Mouse (Mus musculus): ENCODE measurements at regions not wholly inside any gene's neighbourhood (a gene's known extent, or its start where the extent isn't known, plus 50 kb on each side); places are given as distances from the start of the nearest gene placed in this dataset.

DNA sequence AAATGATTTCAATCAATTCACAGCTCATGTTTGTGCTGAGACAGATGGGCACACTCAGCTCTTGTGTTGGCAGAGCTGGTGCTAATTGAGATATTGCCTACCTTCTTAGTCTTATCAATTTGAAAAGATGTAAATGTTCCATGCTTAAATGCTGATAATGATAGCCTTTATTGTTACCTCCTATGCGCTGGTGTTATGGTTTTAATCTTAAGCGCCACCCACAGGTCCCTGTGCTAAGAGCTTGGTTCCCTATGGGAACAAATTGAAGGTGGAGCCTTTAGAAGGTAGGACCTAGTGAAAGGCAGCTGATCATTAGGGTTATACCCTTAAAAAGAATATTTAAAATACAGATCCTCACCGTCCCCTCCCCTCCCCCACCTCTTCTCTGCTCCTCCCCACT lies 146.5 kb upstream of the Plcz1 start:
- DNase-seq (ENCODE audit: extremely low spot score, low read depth, low spot score): no peak

DNA sequence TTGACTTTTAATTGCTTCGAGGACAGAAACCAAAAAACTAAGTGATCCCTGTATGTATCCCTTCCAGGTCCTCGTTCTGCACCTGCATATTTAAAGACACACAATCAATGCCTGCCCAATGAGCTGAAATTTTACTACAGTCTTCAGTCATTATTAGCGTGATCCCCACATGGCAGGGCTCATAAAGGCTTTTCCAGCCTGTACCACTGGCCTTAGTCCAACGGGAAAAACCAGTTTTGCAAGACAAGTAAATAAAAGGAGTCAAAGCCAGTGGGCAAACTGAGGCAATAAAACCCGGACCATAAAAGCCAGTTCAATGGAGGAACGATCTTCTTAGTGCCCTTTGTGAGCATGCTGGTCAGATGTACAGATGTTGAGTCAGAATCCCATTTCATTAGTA lies 145.8 kb upstream of the Plcz1 start:
- no peak for DNase-seq (ENCODE audit: extremely low spot score, low read depth, low spot score)

DNA sequence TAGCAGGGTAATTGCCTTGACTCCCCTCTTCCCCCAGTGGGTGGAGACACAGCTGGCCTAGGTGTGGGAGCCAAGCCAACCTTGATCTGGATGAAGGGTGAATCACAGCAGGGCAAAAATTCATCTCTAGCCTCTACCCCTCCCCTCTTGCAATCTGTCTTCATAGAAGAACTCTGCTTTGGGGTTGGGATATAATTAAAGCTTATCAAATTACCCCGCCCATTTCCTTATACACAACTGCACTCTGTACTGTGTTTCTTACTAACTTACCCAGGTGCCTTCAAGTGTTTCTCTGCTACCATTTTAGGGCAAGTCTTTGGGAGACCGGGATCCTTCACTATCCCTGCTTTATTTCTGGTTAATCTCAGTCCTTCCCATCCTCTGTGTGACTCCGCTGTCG lies 138.7 kb upstream of the Plcz1 start:
- no peak for DNase-seq (ENCODE audit: extremely low spot score, low read depth, low spot score)

DNA sequence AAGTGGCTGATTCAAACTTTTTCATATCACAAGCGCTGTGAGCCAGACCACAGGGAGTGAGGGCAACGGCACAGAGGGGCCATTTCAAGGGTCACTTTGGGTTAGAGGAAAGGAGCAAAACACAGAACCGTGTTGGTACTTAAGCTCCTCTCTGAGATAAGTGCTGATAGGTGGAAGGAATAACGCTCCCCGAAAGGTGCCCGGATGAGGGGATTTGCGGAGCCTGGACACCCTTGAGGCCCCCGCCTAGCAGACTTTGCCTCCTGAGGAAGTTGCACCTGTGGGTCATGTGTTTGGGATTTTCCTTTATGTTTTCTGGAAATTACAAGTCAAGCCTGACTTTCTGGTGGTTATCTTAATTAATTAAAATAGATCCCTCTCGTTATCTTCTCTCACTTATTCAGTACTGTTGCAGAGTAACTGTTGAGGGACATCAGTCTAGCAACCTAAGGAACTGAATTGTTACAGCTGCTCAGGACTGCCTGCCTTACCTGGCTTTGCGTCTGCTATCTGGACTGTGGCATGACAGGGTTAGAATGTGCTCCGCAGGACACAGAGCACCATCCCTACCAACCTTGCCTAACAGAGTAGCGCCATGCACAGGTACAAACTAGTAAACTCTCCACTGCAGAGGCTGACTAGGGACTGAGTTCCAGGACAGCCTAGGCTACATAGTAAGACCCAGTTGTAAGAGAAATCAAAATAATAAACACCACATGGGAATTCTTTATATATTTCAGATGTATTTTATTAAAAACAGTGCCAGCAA lies 137.4 kb upstream of the Plcz1 start:
- DNase-seq (ENCODE audit: extremely low spot score, low read depth, low spot score): no peak

DNA sequence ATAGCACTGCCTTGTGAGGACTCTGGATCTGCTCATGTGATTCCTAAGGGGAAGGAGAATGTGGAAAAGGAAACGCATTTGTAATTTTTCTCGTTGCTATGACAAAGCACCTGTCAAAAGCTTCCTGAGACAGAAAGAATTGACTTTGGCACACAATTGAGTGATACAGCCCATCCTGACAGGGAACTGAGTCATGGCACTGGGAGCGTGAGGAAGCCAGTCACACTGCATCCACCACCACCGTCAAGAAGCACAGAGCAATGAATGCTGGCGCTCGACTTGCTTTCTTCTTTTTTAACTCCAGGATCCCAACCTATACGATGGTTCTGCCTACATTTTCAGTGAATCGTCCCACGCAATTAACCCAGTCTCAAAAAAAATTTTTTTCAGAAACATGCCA lies 131.5 kb upstream of the Plcz1 start:
- no peak for DNase-seq (ENCODE audit: extremely low spot score, low read depth, low spot score)

DNA sequence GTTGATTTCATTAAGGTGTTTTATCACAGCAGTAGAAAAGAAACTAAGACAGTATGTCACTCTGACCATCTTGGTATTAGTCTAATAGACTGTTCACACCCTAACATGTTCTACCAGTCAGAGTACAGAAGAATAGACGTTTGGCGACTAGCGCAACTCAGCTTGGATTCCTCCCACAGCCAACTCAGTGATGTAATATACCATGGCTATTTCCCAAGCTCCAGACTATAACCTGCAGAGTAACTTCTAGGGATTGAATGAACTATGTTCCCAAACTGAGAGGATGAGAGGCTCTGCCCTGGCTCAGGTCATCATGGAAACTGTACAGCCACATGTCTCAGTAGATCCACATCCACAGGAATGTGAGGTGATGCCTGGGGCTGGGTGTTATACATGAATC lies 128.6 kb upstream of the Plcz1 start:
- no peak for DNase-seq (ENCODE audit: extremely low spot score, low read depth, low spot score)

DNA sequence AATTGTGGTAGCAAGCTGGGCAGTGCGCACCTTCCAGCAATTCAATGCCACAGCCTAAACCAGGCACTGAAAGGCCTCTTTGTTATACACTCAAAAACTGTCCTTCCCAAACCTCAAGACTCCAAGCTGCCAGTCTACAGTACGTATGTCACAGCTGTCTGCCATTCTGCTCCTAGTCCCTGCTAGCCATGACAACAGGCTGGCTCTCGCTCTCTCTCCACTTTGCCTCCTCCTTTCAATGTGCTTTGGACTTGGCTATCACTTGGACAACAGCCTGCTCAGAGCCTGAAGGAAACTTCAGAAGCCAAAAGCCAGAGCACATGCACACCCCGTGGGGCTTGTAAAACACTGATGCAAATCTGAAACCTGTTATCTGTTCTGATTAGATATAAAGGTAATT lies 125.9 kb upstream of the Plcz1 start:
- DNase-seq (ENCODE audit: extremely low spot score, low read depth, low spot score): no peak

DNA sequence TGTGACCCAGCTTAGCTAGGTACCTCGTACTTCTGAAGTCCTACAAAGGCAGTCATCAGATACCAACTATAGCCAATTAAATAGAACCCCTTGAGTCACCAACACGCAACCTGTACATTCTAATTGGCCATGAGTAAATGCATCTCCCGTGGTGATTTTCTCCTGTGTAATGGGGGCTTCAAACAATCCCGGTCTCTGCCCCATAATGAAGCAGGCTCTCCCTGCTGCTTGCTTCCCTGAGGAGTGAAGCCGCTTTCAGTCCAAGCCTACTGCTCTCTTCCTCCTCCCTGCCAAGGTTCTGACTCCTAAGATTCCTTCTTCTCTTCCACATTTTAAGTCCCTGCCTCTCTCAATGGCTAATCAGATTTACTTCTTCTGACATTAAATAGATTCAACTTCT lies 121.5 kb upstream of the Plcz1 start:
- DNase-seq (ENCODE audit: extremely low spot score, low read depth, low spot score): no peak

DNA sequence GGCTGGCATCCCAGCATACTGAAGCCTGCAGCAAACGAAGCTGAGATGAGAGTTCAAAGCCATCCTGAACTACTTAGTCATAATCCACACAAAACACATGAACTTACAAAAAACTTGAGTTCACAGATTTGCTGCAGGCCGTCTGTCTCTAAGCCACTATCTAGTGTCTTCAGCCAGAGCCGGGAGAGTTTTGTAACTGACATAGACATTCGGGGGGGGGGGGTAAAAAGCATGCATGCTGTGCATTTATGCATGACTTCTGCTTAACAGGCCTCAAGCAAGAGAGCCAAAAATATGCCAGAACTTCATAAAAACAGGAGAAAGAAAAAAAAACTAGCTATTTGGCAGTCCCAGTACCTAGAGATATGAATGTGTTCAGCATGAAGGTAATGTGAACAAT lies 120.2 kb upstream of the Plcz1 start:
- no peak for DNase-seq (ENCODE audit: extremely low spot score, low read depth, low spot score)

DNA sequence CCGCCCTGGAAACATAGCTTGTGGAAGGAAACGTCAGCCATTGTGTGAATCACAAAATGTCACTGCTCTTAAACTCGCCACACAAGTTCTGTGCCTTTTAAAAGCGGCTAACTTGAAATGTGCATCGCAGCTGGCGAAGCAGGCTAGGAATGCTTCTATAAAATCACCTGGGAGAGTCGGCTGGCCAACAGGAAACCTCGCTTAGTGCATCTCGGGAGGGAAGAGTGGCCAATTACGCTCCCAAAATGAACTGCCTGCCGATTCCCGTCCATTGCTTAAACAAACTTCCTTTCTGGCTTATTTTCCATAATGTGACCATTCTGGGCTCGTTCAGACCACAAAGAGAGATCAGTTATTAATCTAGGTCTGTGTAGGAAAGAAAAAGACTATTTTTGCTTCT lies 119.7 kb upstream of the Plcz1 start:
- no peak for DNase-seq (ENCODE audit: extremely low spot score, low read depth, low spot score)

DNA sequence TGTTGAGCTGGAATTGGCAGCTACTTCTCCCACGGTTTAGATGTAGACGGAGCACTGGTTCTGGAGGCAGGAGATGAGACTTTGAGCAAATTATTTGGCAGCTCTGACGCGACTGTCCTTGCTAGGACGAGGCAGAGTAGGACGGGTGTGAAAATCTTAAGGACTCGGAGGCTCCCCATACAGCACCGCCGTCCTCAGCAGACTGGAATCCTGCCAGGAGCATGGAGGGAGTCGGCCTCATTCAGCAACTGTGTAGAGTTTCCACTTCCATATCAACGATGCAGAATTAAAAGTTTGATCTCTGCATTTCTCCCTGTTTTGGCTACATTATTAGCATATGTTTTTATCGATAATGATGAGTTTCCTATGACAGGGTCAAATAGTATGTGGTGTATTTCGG lies 117.7 kb upstream of the Plcz1 start:
- no peak for DNase-seq (ENCODE audit: extremely low spot score, low read depth, low spot score)

DNA sequence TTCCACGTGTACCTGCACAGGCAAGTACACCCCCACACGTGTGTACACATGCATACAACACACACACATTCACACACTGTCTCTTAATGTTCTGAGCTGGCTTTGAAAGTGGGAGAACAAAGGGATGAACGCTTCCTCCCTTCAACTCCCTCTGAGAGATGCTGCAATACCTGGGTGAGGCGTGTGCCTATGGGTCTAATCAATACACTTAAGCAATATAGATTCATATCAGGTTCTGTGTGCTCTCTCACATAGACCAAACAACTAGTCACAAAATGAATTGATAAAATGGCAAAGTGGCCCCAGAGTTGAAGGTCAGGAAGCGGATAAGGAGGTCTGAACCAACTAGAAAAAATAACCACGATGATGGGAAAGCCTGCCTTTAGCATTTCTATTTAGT lies 116.1 kb upstream of the Plcz1 start:
- DNase-seq (ENCODE audit: extremely low spot score, low read depth, low spot score): no peak

DNA sequence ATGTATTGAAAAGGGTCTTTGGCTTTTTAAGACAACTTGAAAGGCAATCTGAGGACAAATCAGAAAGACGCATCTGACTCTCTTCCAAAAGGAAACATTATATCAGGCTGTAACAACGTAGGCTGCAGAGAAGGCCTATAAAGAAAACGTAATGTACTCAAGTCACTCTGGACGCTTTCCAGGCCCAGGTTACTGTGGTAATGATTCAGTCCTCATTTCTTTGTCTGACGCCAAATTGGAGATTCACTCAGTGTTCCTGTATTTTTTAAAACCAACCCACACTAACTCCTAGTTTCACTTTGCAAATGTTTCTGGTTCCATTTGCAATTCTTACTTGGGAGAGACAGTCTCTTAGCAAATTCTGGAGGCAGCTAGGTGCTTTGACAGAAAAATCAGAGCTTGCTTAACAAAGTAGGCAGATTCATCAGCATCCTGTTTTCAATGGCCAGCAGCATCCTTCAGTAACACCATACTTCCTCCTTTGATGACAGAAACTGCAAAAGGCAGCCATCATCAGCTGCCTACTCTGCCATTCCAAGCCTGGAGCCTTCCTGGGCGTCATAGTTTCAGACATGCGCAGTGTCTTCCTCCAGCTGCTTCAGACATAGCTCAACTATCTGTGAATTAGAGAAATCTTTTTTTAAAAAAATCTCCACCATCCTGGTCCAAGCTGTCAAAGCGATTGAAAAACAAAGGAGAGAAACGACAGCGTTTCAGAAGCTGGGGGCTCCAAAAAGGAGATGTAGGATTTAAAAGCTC lies 111.3 kb upstream of the Plcz1 start:
- DNase-seq (ENCODE audit: extremely low spot score, low read depth, low spot score): no peak

DNA sequence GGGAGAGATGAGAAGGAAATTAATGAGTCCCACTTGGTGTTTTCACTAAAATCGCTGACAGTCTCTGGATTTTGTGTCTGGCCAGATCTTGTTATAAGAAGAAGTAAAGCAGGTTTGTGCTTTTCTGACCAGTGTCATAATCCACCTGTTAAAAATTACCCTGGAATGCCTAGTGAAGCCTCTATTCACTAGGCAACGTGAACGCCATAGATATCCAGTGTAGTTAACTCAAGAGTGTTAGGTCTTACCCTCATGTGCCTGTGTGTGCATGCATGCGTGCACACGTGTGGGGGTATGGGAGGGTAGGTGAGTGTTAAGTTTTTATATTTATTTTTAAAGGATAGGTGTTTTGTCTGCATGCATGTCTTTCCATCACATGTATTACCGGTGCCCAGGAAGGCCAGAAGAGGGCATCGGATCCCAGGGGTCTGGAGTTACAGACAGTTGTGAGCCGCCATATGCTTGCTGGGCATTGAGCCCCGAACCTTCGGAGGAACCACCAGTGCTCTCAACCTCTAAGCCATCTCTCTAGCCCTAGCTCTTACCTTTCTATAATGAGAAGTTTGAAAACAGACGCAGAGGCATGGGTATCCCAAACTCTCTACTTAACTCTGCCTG lies 107.5 kb upstream of the Plcz1 start:
- DNase-seq (ENCODE audit: extremely low spot score, low read depth, low spot score): no peak

DNA sequence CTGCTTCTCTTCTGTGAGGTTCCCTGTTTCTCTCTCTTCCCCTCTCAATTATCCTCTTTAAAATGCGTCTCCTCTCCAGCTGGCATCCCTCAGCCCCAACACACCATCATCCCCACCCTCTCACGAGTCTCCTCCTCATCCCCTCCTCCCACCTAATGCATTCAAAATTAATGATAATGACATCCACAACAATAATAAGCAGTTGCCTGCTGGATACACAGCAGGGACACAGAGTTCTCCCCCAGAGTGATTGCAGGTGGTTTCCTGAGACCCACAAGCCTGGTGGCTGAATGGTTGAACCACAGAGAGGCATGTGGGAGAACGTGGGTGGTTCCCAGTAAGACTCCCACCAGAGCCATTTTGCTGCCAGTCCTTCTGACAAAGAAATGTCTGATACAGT lies 106.9 kb upstream of the Plcz1 start:
- DNase-seq (ENCODE audit: extremely low spot score, low read depth, low spot score): no peak

DNA sequence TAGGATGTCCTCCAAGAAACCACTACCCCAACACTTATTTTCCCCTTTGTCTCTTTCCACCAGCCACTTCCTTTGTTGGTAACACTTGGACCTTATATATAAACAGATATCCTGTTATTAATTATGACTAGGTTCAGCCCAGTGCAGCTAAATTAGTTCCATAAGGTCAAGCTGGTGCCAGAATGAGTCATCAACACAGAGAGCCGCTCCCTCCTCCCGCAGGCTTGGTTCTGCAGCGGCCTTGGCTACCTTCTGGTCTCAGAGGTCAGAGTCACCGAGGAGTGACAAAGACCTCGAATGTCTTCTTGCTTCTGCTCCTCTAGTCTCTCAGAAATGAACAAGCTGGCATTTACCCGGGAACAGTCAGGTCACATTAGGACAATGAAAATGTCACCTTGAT lies 106.5 kb upstream of the Plcz1 start:
- peak; percentile 14 for DNase-seq (ENCODE audit: extremely low spot score, low read depth, low spot score)

DNA sequence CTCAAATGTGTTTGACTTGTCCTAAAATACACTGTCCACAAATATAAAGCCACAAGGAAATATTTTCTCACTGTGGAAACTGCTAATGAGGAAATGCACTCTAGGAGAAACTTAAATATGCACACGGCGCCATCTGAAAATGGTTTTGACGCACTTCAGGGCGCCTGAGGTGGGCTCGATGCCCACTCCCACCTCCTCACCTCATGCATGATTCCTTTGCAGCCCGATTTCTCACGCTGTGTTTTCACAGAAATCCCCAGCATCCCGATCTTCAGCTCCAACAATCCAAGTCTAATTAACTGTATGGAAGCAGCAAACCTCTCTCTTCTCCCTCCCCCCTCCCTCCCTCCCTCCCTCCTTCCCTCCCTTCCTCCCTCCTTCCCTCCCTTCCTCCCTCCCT lies 92.5 kb upstream of the Plcz1 start:
- DNase-seq (ENCODE audit: extremely low spot score, low read depth, low spot score): no peak

DNA sequence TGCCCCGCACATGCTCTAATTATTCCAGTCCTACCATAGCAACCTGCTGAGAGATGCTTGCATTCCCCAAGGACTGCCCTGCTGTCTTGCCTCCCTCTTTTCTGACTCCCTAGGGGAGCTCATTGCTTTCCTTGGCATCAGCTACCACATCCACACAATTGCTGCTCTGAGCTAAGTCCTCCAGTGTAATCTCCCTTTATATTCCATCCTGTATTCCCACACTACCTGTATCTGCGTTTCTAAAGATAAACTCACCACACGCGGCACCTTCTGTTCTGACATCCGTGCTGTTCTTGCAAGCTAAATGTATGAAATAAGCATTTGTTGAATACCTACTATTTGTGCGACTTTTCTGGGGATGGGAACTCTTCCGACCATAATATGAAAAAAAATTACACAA lies 85.4 kb upstream of the Plcz1 start:
- DNase-seq (ENCODE audit: extremely low spot score, low read depth, low spot score): no peak

DNA sequence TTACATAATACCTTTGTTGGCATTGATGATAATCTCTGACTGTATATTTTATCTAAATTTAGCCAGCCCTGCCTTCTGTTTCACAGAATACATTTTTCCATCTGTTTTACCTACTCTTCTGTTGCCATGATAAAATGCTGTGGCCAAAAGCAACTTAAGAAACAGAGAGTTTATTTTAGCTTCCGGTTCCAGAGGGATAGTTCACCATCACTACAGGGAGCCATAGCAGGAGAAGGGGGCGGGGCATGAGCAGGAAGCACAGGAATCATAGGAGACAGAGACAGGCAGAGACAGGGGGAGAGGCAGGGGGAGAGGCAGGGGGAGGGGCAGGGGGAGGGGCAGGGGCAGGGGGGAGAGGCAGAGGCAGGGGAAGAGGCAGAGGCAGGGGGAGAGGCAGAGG lies 72.8 kb upstream of the Plcz1 start:
- no peak for DNase-seq (ENCODE audit: extremely low spot score, low read depth, low spot score)

DNA sequence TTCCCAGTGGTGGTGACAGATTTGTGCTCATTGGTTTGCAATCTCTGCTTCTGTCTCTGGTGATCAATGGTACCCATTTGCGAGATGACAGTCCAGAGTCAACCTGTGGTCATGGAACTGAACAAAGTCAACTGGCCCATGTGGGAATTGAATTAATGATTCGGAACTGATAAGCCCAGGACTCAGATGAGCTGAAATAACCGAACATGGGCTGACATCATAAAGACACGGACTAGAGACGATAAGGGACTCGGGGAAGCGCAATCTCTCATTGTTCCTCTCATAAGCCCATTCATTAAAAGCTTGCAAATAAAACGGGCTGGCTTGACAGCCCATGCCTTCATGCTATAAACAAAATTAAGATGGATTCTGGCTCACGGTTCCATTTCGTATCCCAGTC lies 70.8 kb upstream of the Plcz1 start:
- no peak for DNase-seq (ENCODE audit: extremely low spot score, low read depth, low spot score)

DNA sequence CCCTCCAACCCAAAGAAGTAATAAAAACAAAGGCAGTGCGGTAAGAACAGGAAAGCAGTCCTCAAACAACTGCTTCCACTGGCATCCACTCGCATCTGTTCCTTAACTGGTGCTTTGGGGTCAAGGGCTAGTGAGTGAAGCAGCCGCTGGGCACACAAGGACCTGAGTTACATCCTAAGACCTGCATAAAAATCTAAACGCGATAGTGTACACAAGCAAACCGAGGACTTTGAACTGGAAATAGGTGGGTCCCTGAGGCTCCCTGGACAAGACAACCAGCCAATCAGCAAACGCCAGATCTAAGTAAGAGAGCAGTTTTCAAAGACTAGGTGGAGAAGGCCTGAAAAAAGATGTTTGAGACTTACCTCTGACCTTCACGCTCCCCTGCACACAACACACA lies 66.8 kb upstream of the Plcz1 start:
- no peak for DNase-seq (ENCODE audit: extremely low spot score, low read depth, low spot score)

DNA sequence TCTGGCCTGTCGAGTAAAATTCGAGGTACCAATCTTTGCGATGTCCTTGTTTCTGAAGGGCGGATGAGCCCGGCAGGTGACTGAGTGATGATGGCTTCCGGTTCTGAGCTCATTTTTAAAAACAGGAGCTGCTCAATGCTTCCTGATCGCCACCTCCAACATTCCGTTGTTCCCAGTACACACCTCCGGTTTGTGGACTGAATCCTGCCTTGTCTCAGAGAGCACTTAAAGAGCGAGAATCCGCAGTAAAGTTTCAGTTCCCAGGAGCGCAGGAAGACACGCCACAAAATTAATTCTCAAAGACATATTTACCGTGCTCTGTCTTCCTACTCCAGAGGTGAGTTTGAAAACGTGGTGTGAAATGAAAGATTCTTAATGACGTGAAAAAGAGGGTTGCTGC lies 66.4 kb upstream of the Plcz1 start:
- no peak for DNase-seq (ENCODE audit: extremely low spot score, low read depth, low spot score)
